9 mouse cellular contexts compared by ENCODE assay signal in the genomic region with DNA sequence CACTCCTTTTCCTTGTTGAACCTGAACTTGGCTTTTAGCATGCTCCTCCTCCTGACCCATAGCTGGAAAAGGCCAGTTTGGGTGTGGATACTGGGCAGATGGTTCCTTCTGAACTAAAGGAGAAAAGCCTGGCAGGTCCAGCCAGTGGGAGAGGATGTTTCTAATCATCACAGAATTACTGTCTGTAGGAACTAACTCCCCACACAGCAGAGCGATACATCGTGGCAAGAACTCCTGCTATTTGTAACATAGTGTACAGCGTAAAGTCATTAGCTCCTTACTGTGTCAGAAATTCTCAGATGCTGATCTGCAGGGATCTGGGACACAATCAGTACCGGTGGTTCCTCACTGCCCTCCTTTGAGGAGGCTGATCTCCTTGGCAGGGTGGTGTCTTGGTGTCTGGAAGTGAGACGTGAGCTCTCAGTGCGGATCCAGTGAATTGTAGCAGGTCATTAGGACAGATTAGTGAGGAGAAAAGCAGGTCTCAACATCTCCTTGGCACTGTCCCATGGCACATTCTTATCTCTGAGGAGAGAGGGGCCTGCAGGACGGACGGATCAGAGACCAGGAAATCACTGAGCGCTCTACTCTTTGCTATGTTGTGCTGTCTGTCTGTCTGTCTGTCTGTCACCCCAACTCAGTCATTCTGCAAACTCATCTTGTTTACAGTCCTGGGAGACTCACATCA. TPM values are rescaled to one million over a fixed set of nuclear protein-coding genes. Genes with fewer than 3 reads are reported as not detected.
DNase-seq lines count a peak whose midpoint lies in the region; ATAC-seq and TF ChIP-seq lines count a peak whose summit lies in the region.
"Had no signal": no experiment of that assay in that cellular context is flagged by ENCODE, and none has a peak within 500 bp of the region (broad histone marks: within the 10 kb centered on the region; RNA-seq: fewer than 3 reads in every experiment).

No protein-coding gene starts in this region.

- no peak overlapping the region for H3K9ac ChIP-seq in forebrain, embryonic 11.5 days (ENCODE audit: low read length)
- peak overlapping the region; percentile 39 for H3K9ac ChIP-seq in limb, embryonic 13.5 days

- TF ChIP-seq CTCF in olfactory bulb, adult 2 months (IDR thresholded peaks at IDR 0.05; ENCODE audit: insufficient read depth, low read depth, low read length): no peak

- no peaks in the 10 kb centered on the region for H3K27me3 ChIP-seq in forebrain, embryonic 11.5 days (ENCODE audit: control insufficient read depth, insufficient read depth, low read length)
- H3K27me3 ChIP-seq in forebrain, embryonic 10.5 days (ENCODE audit: poor library complexity, severe bottlenecking): peaks cover 44% of the 10 kb centered on the region
- H3K27me3 ChIP-seq in megakaryocyte, embryonic 14.5 days (replicated peaks): peaks cover 39% of the 10 kb centered on the region
- H3K27me3 ChIP-seq in limb, embryonic 13.5 days: no peaks in the 10 kb centered on the region

- no peaks in the 10 kb centered on the region for H3K9me3 ChIP-seq in forebrain, embryonic 11.5 days (ENCODE audit: control insufficient read depth, low read length)
- no peaks in the 10 kb centered on the region for H3K9me3 ChIP-seq in forebrain, embryonic 10.5 days
- H3K9me3 ChIP-seq in megakaryocyte, embryonic 14.5 days: no peaks in the 10 kb centered on the region
- H3K9me3 ChIP-seq in limb, embryonic 13.5 days: no peaks in the 10 kb centered on the region

- no peak for ATAC-seq in forebrain, embryonic 11.5 days (replicated peaks; ENCODE audit: low FRiP score)
- ATAC-seq in megakaryocyte, adult 5-6 weeks (ENCODE audit: poor library complexity, severe bottlenecking): no peak
- no peak for ATAC-seq in limb, embryonic 13.5 days (ENCODE audit: low FRiP score, low read depth)

- no peak for DNase-seq in forebrain, embryonic 11.5 days (ENCODE audit: low spot score)
- no peak for DNase-seq in forebrain, embryonic 10.5 days (ENCODE audit: extremely low spot score, low spot score)
- DNase-seq in urinary bladder, postnatal 4 days (ENCODE audit: low spot score in 2 of 2): no peak
- DNase-seq in gastrocnemius, postnatal 14 days: no peak
- DNase-seq: embryo, embryonic 11 days had no signal

- WGBS in forebrain, embryonic 11.5 days: 80% methylated on average over 9 of the region's 9 CpGs
- 81% methylated on average over 9 of the region's 9 CpGs for WGBS in forebrain, embryonic 10.5 days
- 69% methylated on average over 9 of the region's 9 CpGs for WGBS in limb, embryonic 13.5 days
- 24% methylated on average over 9 of the region's 9 CpGs for WGBS in olfactory bulb, adult 2 months

- H3K4me1 ChIP-seq in forebrain, embryonic 11.5 days (replicated peaks; ENCODE audit: control insufficient read depth, insufficient read depth, low read length): no peaks in the 10 kb centered on the region
- H3K4me1 ChIP-seq in forebrain, embryonic 10.5 days: peaks cover 56% of the 10 kb centered on the region
- peaks cover 20% of the 10 kb centered on the region for H3K4me1 ChIP-seq in megakaryocyte, embryonic 14.5 days
- peaks cover 69% of the 10 kb centered on the region for H3K4me1 ChIP-seq in limb, embryonic 13.5 days
- peaks cover 24% of the 10 kb centered on the region for H3K4me1 ChIP-seq in olfactory bulb, adult 2 months (ENCODE audit: control insufficient read depth, insufficient read depth, low read length)

- H3K36me3 ChIP-seq in forebrain, embryonic 11.5 days (ENCODE audit: control insufficient read depth, insufficient read depth, low read length): no peaks in the 10 kb centered on the region
- H3K36me3 ChIP-seq in forebrain, embryonic 10.5 days (replicated peaks): no peaks in the 10 kb centered on the region
- H3K36me3 ChIP-seq in megakaryocyte, embryonic 14.5 days (replicated peaks; ENCODE audit: low read length): no peaks in the 10 kb centered on the region
- H3K36me3 ChIP-seq in limb, embryonic 13.5 days: peaks cover 7% of the 10 kb centered on the region; the same call in 1 of the 2 replicates

- no peak for TF ChIP-seq POLR2A in olfactory bulb, adult 2 months (IDR thresholded peaks at IDR 0.05; ENCODE audit: insufficient read depth, low read depth, low read length)

- H3K4me3 ChIP-seq in forebrain, embryonic 11.5 days (ENCODE audit: low read depth, low read length): no peak overlapping the region
- H3K4me3 ChIP-seq in forebrain, embryonic 10.5 days: no peak overlapping the region
- H3K4me3 ChIP-seq in megakaryocyte, embryonic 14.5 days (replicated peaks): peak overlapping the region; percentile 80
- peak overlapping the region; percentile 75 for H3K4me3 ChIP-seq in limb, embryonic 13.5 days
- peak overlapping the region; percentile 53 for H3K4me3 ChIP-seq in olfactory bulb, adult 2 months (ENCODE audit: insufficient read depth, low read depth, low read length)

- H3K27ac ChIP-seq in forebrain, embryonic 11.5 days (ENCODE audit: low read depth, low read length): no peak overlapping the region
- no peak overlapping the region for H3K27ac ChIP-seq in forebrain, embryonic 10.5 days
- no peak overlapping the region for H3K27ac ChIP-seq in limb, embryonic 13.5 days
- peak overlapping the region; percentile 30 for H3K27ac ChIP-seq in olfactory bulb, adult 2 months (ENCODE audit: insufficient read depth, low read depth, low read length)

- 0 out of 2 replicates have a peak overlapping the region, but pooled peaks have one; percentile 0 for H3K4me2 ChIP-seq in forebrain, embryonic 11.5 days (ENCODE audit: low read depth, low read length, severe bottlenecking)
- H3K4me2 ChIP-seq in limb, embryonic 13.5 days (replicated peaks): peak overlapping the region; percentile 81

- intact Hi-C loops in gastrocnemius, postnatal 14 days (cut with DNase I; ENCODE audit: low total_unique reads): loop anchor here (10.0 kb wide), 2 partner anchors 101 to 169 kb away; no protein-coding TSS in a partner anchor

RNA-seq across cellular contexts. Expression of a gene that starts 2.7 kb away (rescaled TPM):
- 9.2 and 10.3 TPM in 2 replicates for polyA plus RNA-seq in forebrain, embryonic 11.5 days (2014; fragmentation: Nextera tagmentation; extraction: Ambion mirVana)
- 11.6 and 14.2 TPM in 2 replicates for polyA plus RNA-seq in forebrain, embryonic 10.5 days (2016; fragmentation: Nextera tagmentation; extraction: Ambion mirVana)
- 2.1 and 3.3 TPM in 2 replicates for polyA plus RNA-seq in megakaryocyte, embryonic 14.5 days (2012; ENCODE audit: insufficient read depth, low replicate concordance)
- 7.0 and 7.4 TPM in 2 replicates for total RNA-seq in megakaryocyte, adult 5-6 weeks (2015)
- 16.9 and 20.5 TPM in 2 replicates for total RNA-seq in megakaryocyte, adult 5-6 weeks (2017)
- polyA plus RNA-seq in limb, embryonic 13.5 days (2015; fragmentation: Nextera tagmentation; extraction: Ambion mirVana): 22.8 and 23.0 TPM in 2 replicates
- polyA plus RNA-seq in olfactory bulb, adult 2 months (2012; ENCODE audit: insufficient read depth, insufficient read length, low replicate concordance, missing spikeins): not detected in 2 replicates
- 10 to 100 TPM; 43.5 to 72.8 TPM for total RNA-seq in gastrocnemius, postnatal 14 days (2021)

Comparison
In these comparisons a context has a peak if more than half of its experiments do, and no peak if none do; other contexts are left out.
1. H3K4me3 ChIP-seq: peak in megakaryocyte, embryonic 14.5 days (single experiment), limb, embryonic 13.5 days (single experiment) and olfactory bulb, adult 2 months (single experiment); none in forebrain, embryonic 11.5 days (single experiment) and forebrain, embryonic 10.5 days (single experiment).